Mouse (Mus musculus) retina, postnatal 1 day (tissue): Measurements from ENCODE around the gene Rad51b.
A peak's percentile ranks its signal among the peaks of the same experiment; 100 is the strongest.

ENCODE experiments used
- DNase-seq: peaks from one replicate; pipeline ENCODE4 v3.0.0-alpha.2; 2012

The Rad51b gene

DNA sequence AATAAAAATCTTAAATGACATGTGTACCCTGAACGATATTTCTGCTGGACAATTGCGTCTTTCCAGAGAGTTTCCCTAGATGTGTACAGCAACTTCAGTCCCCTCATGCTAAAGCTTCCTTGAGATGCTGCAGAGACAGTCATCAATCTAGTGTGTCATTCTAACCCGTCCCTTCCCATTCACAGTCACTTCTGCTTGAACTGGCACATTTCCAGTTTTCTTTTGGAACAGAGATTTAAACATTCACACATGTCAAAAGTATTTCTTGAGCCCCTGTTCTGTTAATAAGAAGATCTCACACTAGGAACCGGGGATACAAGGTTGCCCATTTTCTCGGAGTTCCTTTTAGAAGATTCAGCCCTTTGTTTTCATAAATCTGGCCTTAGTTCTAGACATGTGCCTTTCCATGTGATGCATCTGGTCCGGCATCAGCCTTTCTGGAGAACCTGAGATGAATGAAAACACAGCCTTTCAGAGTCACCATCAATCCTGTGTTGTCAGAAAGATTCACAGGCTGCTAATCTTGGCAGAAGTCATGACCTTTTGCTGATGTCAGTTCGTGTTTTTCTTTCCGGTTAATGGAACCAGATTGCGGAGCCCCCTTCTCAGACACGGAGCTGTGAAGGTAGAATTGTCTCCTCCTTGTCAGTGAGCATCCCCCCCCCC lies 448.9 kb downstream of the Rad51b start:
- DNase-seq: no peak

DNA sequence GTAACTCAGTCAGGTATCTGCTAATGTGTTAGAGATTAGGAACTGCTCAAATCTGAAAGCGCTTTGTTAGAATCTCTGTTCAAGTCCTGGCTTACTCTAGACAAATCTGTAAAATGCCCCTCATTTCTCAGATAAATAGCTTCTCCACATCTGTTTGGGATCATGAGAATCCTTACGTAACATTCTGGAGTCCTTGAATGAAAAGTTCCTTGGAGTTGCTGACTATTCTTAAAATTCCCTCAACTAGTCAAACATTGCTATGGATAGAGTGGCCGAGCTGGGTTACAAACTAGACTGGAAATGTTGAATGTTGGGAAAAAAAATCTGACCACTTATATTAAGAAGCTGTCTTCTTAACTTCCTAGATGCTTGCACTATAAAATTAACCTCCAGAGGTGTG lies 450.5 kb downstream of the Rad51b start:
- no peak for DNase-seq

DNA sequence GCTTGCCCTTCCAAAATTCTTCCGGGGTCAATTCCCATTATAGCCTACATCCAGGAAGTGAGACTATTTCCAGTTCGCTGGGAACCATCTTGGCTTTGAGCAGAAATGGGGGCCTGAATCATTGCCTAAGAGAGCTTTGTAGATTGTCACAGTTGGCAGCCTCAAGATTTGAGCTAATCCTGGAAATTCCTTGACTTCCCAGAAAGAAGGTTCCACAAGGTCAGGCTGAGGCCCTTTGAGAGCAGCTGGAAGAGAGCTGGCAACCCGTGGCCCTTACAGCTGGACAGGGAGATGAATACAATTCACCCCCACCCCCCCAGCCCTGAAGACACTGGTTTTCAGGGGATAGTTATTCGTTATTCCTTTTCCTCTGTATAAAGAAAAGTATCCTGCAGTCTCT lies 451.8 kb downstream of the Rad51b start:
- no peak for DNase-seq

DNA sequence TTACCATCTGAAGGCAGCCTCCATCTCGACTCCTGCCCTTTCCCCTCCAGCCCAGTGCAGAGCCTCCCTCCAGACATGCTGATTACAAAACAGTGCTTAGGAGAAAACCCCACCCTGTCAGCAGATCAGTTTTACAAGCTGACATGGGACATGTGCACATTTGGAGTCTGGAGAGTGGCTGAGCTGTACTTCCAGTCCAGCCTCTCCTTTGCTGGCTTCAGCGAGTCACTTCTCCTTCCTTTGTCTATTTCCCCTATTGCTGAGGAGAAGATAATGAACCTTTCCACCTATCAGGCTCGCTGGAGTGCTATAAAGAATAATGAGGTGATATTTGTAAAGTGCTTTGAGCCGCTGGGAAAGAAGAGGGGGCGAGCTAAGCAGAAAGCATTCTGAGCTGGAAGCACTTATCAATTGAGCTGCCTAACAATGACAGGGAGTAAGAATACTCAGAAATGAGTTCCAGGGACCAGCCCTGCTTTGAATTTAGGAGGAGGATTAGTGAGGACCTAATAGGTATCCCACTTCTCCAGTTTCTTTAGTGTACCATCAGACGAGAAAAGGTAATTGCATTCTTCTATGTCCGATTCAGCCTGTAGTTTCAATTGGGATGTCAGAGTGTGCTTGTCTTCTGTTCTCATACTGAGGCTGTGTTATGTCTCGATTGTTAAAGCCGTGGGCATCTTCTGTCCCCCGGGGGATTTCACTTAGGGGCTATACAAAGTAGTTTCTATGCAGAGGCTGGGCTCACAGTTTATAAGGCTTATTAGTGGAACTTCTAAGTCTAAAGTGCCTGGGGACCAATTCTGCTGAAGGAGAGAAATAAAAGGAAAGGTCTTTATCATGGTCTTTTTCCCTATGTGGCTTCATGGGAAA lies 453.4 kb downstream of the Rad51b start:
- peak; percentile 33 for DNase-seq

GRCm38 (mm10) chr12:79751781-79752180 lies 454.7 kb downstream of the Rad51b start:
- DNase-seq: no peak

GRCm38 (mm10) chr12:79752189-79752588 lies 455.1 kb downstream of the Rad51b start:
- no peak for DNase-seq

DNA sequence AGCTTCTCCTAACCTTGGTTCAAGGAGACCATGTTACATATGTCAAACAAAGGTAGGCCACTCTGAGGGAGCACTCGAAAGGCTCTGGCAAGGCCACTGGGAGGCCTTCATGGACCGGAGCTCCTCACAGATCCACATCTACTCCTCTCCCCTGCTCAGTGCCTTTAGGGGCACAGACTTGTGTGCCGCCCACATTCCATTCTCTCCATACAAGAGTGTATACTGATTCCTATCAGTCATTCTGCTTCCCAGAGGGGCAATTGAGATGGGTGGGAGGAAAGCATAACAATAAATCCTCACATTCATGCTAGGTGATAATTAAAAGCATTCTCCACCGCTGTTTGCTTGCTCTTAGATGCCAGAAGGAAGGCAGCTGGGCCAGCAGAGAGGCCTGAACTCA lies 458.5 kb downstream of the Rad51b start:
- no peak for DNase-seq

DNA sequence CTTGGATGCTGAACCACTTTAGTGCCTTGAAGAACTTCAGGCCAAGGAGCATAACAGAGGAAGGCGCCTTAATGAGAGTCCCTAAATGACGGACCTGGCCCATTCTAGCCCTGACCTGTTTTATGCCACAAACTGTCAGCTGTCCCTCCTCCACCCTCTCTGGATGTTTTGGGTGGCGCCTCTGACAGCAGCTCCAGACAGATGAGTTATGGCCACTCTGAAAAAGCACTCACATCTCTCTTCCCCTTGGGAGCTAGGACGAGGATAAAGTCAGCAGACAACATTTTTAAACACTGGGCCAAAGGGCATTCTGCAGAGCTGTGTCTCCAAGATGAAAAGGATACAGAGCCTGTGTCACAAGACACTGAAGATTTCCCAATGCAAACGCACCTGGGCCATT lies 459.3 kb downstream of the Rad51b start:
- no peak for DNase-seq

DNA sequence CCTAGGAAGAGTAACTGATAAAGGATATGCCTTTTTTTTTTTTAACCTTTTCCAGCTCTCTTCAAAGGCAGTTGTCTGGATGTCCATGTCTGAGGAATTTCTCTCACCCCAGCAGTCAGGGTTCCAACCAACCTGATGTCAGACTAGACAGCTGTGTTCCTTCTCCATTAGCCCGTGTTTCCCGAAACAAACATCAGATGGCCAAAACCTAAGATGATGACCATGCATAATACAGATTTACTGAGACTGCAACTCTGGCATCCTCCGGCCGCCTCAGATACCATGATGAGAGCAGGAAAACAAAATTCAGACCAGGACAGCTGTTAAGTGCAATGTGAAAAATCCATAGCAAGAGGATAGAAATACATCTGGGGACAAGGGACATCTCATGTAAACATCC lies 460.7 kb downstream of the Rad51b start:
- DNase-seq: no peak

- no peak for DNase-seq
These were observed 462.3 kb downstream of the Rad51b start for GRCm38 (mm10) chr12:79759180-79759902.

GRCm38 (mm10) chr12:79761217-79761616 lies 464.1 kb downstream of the Rad51b start:
- no peak for DNase-seq

GRCm38 (mm10) chr12:79762087-79762486 lies 465.0 kb downstream of the Rad51b start:
- DNase-seq: no peak

DNA sequence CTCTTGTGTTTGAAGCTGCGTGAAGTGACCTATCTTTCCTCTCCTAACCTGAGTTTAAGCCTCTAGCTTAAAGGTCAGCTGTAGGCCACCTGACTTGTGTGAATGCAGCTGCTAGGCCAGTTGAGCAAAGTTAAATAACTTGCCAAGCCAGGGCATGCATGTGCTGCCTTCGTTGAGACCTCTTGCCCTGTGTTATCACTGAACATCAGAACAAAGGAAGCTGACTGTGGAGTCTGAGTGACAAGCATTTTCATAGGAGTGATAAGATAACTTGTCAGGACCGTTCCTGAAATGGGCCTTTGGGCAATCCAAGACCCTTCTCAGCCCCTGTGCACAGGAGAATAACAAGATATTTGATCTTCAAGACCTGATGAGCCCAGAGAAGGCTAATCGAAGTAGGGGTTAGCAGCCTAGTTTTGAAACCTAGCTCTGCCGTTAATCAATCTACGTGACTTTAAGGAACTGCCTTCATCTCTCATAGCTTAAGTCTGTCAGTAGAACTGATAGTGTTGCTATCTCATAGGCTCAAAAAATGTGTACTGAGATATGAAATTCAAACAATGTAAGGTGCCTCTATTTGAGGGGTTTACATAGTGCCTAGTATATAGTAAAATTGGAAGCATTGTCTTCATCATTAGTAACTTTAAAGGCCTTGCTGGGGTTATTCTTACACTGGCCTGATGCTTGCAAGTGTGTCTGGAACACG lies 465.6 kb downstream of the Rad51b start:
- DNase-seq: no peak

DNA sequence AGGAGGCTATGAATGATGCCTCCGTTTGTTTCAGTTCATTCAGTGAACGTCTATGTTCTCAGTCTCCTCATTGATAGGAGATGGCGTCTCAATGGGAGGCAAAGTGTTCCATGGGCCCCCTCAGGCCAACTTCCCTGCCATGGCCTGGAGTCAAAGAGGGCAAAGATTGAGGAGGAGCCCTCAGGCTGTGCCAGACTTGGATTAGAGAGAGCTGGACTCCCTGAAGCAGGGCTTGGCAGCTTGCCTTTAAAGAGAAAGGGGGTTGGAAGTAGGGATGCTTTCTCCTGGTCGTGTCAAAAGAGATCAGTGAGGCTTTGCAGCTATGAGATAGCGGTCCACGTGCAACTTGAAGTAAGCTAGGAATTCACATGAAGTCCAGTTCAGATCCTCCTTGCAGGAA lies 469.0 kb downstream of the Rad51b start:
- DNase-seq: no peak

- DNase-seq: no peak
These were observed 471.8 kb downstream of the Rad51b start for GRCm38 (mm10) chr12:79768741-79769322.

DNA sequence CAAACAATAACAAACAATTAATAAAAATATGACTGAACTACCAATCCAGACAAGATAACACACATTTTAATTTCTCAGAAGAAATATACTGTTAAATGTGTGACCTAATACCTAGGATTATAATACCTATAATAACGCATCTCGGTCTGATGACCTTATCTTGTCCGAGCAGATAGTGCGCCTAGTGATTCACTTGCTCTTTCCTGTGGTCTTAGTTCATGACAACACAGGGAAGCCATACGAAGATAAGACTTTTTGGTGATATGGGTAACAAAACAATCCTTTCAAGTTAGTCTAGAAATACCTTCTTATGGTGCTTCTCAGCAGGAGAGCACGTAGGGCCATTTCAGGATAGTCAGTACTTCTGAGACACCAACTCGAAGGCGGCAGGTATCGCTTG lies 472.7 kb downstream of the Rad51b start:
- no peak for DNase-seq

GRCm38 (mm10) chr12:79771194-79771593 lies 474.1 kb downstream of the Rad51b start:
- DNase-seq: no peak

- DNase-seq: no peak
These were observed 474.7 kb downstream of the Rad51b start for GRCm38 (mm10) chr12:79771741-79772140.

GRCm38 (mm10) chr12:79773246-79773645 lies 476.2 kb downstream of the Rad51b start:
- DNase-seq: no peak

DNA sequence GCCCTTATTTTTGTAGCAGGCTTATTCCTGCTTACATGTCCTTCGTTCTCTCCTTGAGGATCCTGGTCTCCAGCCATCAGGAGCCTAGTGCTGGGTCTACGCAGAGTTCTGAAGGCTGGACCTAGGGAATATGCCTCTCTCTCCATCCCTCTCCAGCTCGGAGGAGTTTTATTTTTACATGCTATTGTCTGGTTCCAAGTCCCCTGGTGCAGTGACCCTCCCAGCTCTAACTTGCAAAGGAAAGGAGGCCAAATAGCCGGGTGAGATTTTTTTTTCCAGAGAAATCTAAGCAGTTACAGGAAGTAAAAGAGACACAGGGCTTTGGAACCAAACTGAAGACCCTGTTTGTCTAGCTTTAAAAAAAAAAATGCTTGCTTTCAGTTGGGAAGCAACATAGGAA lies 477.5 kb downstream of the Rad51b start:
- DNase-seq: no peak

DNA sequence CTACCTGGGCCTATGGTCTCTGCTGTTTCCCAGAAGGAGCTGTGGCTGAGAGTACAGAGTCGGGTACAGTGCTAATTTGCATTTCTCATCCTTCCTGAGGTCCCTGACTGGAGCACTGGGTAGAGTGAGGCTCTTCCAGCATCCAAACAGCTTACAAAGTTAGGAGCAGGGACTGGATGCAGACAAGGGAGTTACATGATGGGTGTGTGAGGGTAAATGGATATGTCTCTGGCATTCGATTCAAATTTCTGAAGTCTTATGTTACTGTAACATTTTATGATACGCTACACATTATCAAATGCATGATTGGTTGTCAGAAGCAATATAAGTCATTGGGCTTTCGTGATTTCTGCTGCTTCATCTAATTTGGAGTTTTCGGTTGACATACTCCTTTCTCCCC lies 479.7 kb downstream of the Rad51b start:
- no peak for DNase-seq

DNA sequence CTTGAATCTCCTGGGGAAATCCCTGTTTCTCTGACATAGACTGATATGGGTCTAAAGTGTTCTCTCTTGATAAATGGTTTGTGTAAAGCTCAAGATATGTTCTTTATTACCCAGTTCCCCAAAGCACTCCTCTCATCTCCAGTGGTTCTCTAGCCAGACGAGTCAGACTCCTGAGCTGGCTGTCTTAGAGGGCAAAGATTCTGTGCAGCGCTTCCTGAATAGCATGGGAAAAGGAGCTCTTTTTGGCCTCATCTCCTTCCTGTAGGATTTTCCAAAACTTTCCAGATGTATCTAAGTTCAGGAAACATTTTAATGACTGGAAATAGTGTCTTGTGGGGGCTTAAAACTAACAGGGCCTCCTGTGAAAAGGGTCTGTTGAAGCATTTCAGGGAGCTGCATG lies 483.7 kb downstream of the Rad51b start:
- no peak for DNase-seq

- no peak for DNase-seq
These were observed 484.7 kb downstream of the Rad51b start for GRCm38 (mm10) chr12:79781788-79782187.
